16 mouse cellular contexts compared by ENCODE assay signal in genomic region chr4:13242480-13242828, GRCm38 (mm10).
A peak's percentile ranks its signal among the peaks of the same experiment; 100 is the strongest.
DNase-seq lines count a peak whose midpoint lies in the region; ATAC-seq lines count a peak whose summit lies in the region.
"Had no signal": no experiment of that assay in that cellular context is flagged by ENCODE, and none has a peak within 500 bp of the region (broad histone marks: within the 10 kb centered on the region; RNA-seq: fewer than 3 reads in every experiment).

No protein-coding gene starts in this region.

- WGBS in kidney, embryonic 14.5 days: 55% methylated on average over 2 of the region's 2 CpGs
- WGBS in embryonic facial prominence, embryonic 11.5 days: 41% methylated on average over 2 of the region's 2 CpGs
- WGBS in embryonic facial prominence, embryonic 13.5 days: 41% methylated on average over 2 of the region's 2 CpGs
- WGBS in limb, embryonic 13.5 days: 17% methylated on average over 2 of the region's 2 CpGs

- peak overlapping the region; percentile 83 for H3K27ac ChIP-seq in kidney, embryonic 14.5 days (ENCODE audit: low read depth, low read length)
- H3K27ac ChIP-seq in embryonic facial prominence, embryonic 11.5 days (replicated peaks; ENCODE audit: low read depth, low read length): peak overlapping the region; percentile 65; the same call in 1 of the 2 replicates
- peak overlapping the region; percentile 68; the same call in 1 of the 2 replicates for H3K27ac ChIP-seq in embryonic facial prominence, embryonic 13.5 days
- H3K27ac ChIP-seq in limb, embryonic 13.5 days: peak overlapping the region; percentile 85
- H3K27ac ChIP-seq: hindbrain, embryonic 14.5 days; liver, embryonic 15.5 days; midbrain, embryonic 10.5 days had no signal

- DNase-seq in kidney, postnatal 14 days: no peak
- DNase-seq in embryonic facial prominence, embryonic 11.5 days (ENCODE audit: low spot score): no peak
- no peak for DNase-seq in spleen, postnatal 4 days (ENCODE audit: low spot score in 2 of 2)
- DNase-seq in adrenal gland, adult 18-20 months (ENCODE audit: low spot score in 2 of 2): no peak
- DNase-seq: adrenal gland, adult 8-10 months; cerebellum, adult 9-11 months had no signal

- H3K9ac ChIP-seq in kidney, embryonic 14.5 days (ENCODE audit: low read depth, low read length): no peak overlapping the region; the same call in 1 of the 2 replicates
- H3K9ac ChIP-seq in embryonic facial prominence, embryonic 11.5 days (replicated peaks; ENCODE audit: low read length): no peak overlapping the region
- H3K9ac ChIP-seq in embryonic facial prominence, embryonic 13.5 days: no peak overlapping the region
- peak overlapping the region; percentile 40; the same call in 1 of the 2 replicates for H3K9ac ChIP-seq in limb, embryonic 13.5 days
- H3K9ac ChIP-seq: hindbrain, embryonic 14.5 days; liver, embryonic 15.5 days had no signal

- ATAC-seq in kidney, embryonic 14.5 days (ENCODE audit: low FRiP score, low TSS enrichment): peak; percentile 18; the same call in 1 of the 2 replicates
- peak; percentile 65; the same call in 1 of the 2 replicates for ATAC-seq in embryonic facial prominence, embryonic 11.5 days (replicated peaks; ENCODE audit: insufficient number of reproducible peaks, low FRiP score, low TSS enrichment, low read depth)
- ATAC-seq in embryonic facial prominence, embryonic 13.5 days (ENCODE audit: insufficient number of reproducible peaks, insufficient read depth, low FRiP score, low TSS enrichment, low read depth): no peak
- ATAC-seq in limb, embryonic 13.5 days (ENCODE audit: low FRiP score, low read depth): no peak
- ATAC-seq: forebrain, embryonic 16.5 days; Patski had no signal

- no peak overlapping the region for H3K4me2 ChIP-seq in kidney, embryonic 14.5 days (replicated peaks; ENCODE audit: low read depth, low read length)
- H3K4me2 ChIP-seq in embryonic facial prominence, embryonic 11.5 days (ENCODE audit: low read depth, low read length): no peak overlapping the region
- H3K4me2 ChIP-seq in embryonic facial prominence, embryonic 13.5 days: peak overlapping the region; percentile 33
- peak overlapping the region; percentile 41 for H3K4me2 ChIP-seq in limb, embryonic 13.5 days (replicated peaks)
- H3K4me2 ChIP-seq: hindbrain, embryonic 14.5 days; liver, embryonic 15.5 days had no signal

- H3K4me1 ChIP-seq in kidney, embryonic 14.5 days (ENCODE audit: control insufficient read depth, insufficient read depth, low read length): no peaks in the 10 kb centered on the region
- H3K4me1 ChIP-seq in embryonic facial prominence, embryonic 11.5 days (ENCODE audit: control insufficient read depth, insufficient read depth, low read length): no peaks in the 10 kb centered on the region
- H3K4me1 ChIP-seq in embryonic facial prominence, embryonic 13.5 days: peaks cover 22% of the 10 kb centered on the region
- H3K4me1 ChIP-seq in limb, embryonic 13.5 days: peaks cover 32% of the 10 kb centered on the region
- H3K4me1 ChIP-seq: liver, embryonic 15.5 days had no signal

- H3K27me3 ChIP-seq in kidney, embryonic 14.5 days (ENCODE audit: control insufficient read depth, insufficient read depth, low read length): no peaks in the 10 kb centered on the region
- no peaks in the 10 kb centered on the region for H3K27me3 ChIP-seq in embryonic facial prominence, embryonic 11.5 days (ENCODE audit: control insufficient read depth, insufficient read depth, low read length)
- H3K27me3 ChIP-seq in embryonic facial prominence, embryonic 13.5 days: no peaks in the 10 kb centered on the region
- no peaks in the 10 kb centered on the region for H3K27me3 ChIP-seq in limb, embryonic 13.5 days
- H3K27me3 ChIP-seq: CH12.LX; liver, embryonic 15.5 days had no signal

- H3K4me3 ChIP-seq in kidney, embryonic 14.5 days (ENCODE audit: low read length): no peak overlapping the region
- no peak overlapping the region for H3K4me3 ChIP-seq in embryonic facial prominence, embryonic 11.5 days (ENCODE audit: low read depth, low read length)
- H3K4me3 ChIP-seq in embryonic facial prominence, embryonic 13.5 days: no peak overlapping the region
- no peak overlapping the region for H3K4me3 ChIP-seq in limb, embryonic 13.5 days
- H3K4me3 ChIP-seq: liver, embryonic 15.5 days; midbrain, embryonic 10.5 days; myocyte had no signal

- no peaks in the 10 kb centered on the region for H3K36me3 ChIP-seq in kidney, embryonic 14.5 days (ENCODE audit: control insufficient read depth, insufficient read depth, low read length)
- no peaks in the 10 kb centered on the region for H3K36me3 ChIP-seq in embryonic facial prominence, embryonic 11.5 days (replicated peaks; ENCODE audit: control insufficient read depth, insufficient read depth, low read depth, low read length)
- no peaks in the 10 kb centered on the region for H3K36me3 ChIP-seq in embryonic facial prominence, embryonic 13.5 days
- no peaks in the 10 kb centered on the region for H3K36me3 ChIP-seq in limb, embryonic 13.5 days
- H3K36me3 ChIP-seq: liver, embryonic 15.5 days; midbrain, embryonic 10.5 days had no signal

- no peaks in the 10 kb centered on the region for H3K9me3 ChIP-seq in kidney, embryonic 14.5 days (ENCODE audit: control insufficient read depth, low read length)
- H3K9me3 ChIP-seq in embryonic facial prominence, embryonic 11.5 days (replicated peaks; ENCODE audit: control insufficient read depth, low read length): no peaks in the 10 kb centered on the region
- H3K9me3 ChIP-seq in embryonic facial prominence, embryonic 13.5 days: no peaks in the 10 kb centered on the region
- H3K9me3 ChIP-seq in limb, embryonic 13.5 days: no peaks in the 10 kb centered on the region
- H3K9me3 ChIP-seq: liver, embryonic 15.5 days; midbrain, embryonic 10.5 days had no signal

Comparison
In these comparisons a context has a peak if more than half of its experiments do, and no peak if none do; other contexts are left out.
1. ATAC-seq: peak in kidney, embryonic 14.5 days (single experiment) and embryonic facial prominence, embryonic 11.5 days (single experiment); none in embryonic facial prominence, embryonic 13.5 days (single experiment) and limb, embryonic 13.5 days (single experiment).
2. H3K4me2 ChIP-seq: peak in embryonic facial prominence, embryonic 13.5 days (single experiment) and limb, embryonic 13.5 days (single experiment); none in kidney, embryonic 14.5 days (single experiment) and embryonic facial prominence, embryonic 11.5 days (single experiment).
3. Peak in every context shown above with its lines, with median percentiles within 50 percentile points of each other: H3K27ac ChIP-seq.